Mouse (Mus musculus) heart, postnatal 0 days (tissue): ENCODE measurements around the gene Tmem82. TPM values are rescaled to one million over a fixed set of nuclear protein-coding genes. Genes with fewer than 3 reads are reported as not detected.

ENCODE experiments used
- ATAC-seq: fragments of 200-750 bp; cut with Nextera tagmentation; 2 replicates; pipeline ENCODE4 v1.8.0; 2017; ENCODE audit warnings: low read depth, moderate number of reproducible peaks, moderate library complexity; ENCODE audit not compliant: insufficient read depth
- DNase-seq: peaks from one replicate; pipeline ENCODE4 v3.0.0-alpha.2; 2016; ENCODE audit warnings: low spot score
- H3K27ac ChIP-seq: fragments of 300-500 bp; sonication (generic); 2 replicates; pipeline ENCODE4 v1.5.1; 2014; ENCODE audit warnings: low read depth, mild to moderate bottlenecking
- H3K27me3 ChIP-seq: fragments of 300-500 bp; sonication (generic); 2 replicates; pipeline ENCODE4 v1.6.1; 2014; ENCODE audit warnings: low read length, mixed read lengths; ENCODE audit not compliant: control insufficient read depth, insufficient read depth
- H3K36me3 ChIP-seq: fragments of 300-500 bp; sonication (generic); replicated peaks from 2 replicates; pipeline ENCODE4 v1.6.1; 2014; ENCODE audit warnings: low read length, mixed read lengths; ENCODE audit not compliant: control insufficient read depth, insufficient read depth
- H3K4me1 ChIP-seq: fragments of 300-500 bp; sonication (generic); 2 replicates; pipeline ENCODE4 v1.6.1; 2014; ENCODE audit warnings: antibody characterized with exemption; ENCODE audit not compliant: control insufficient read depth, insufficient read depth
- H3K4me2 ChIP-seq: fragments of 300-500 bp; sonication (generic); 2 replicates; pipeline ENCODE4 v1.6.1; 2014; ENCODE audit warnings: low read depth, mild to moderate bottlenecking, low read length, moderate library complexity
- H3K4me3 ChIP-seq: fragments of 300-500 bp; sonication (generic); 2 replicates; pipeline ENCODE4 v1.5.1; 2014; ENCODE audit warnings: low read depth, low read length
- H3K9ac ChIP-seq: fragments of 300-500 bp; sonication (generic); replicated peaks from 2 replicates; pipeline ENCODE4 v1.6.1; 2014; ENCODE audit warnings: low read depth, low read length, mixed read lengths
- H3K9me3 ChIP-seq: fragments of 300-500 bp; sonication (generic); replicated peaks from 2 replicates; pipeline ENCODE4 v1.6.1; 2016; ENCODE audit warnings: low read length; ENCODE audit not compliant: control insufficient read depth
- CTCF ChIP-seq: IDR thresholded peaks from 2 replicates; pipeline ENCODE4 v1.5.1; 2016; ENCODE audit warnings: antibody characterized with exemption, control low read depth, low read depth
- EP300 ChIP-seq: IDR thresholded peaks from 2 replicates; pipeline ENCODE4 v1.6.1; 2016; ENCODE audit warnings: antibody characterized with exemption, low read depth
- WGBS: fragments of 180-500 bp; shearing (Covaris S2); extraction: QIAGEN DNeasy Blood & Tissue Kit; methylation state at CpG from one replicate; pipeline ENCODE4 v1.1.7; 2014; 5-methylcytosine and 5-hydroxymethylcytosine counted together
- polyA plus RNA-seq: library from polyadenylated mRNA; unstranded; fragments of >200 nt; fragmentation: Nextera tagmentation; extraction: Ambion mirVana; gene quantifications from 2 replicates; pipeline ENCODE4 v1.2.1, GENCODE M21; 2015
- total RNA-seq: library from RNA; depleted of rRNA; stranded (reverse); fragments of >200 nt; gene quantifications from 2 replicates; pipeline ENCODE4 v1.2.3, GENCODE M21; 2014; ENCODE audit warnings: low replicate concordance

Tmem82 gene
- total and polyA plus RNA-seq, 2 experiments from 2014 or later: 6.1 to 6.8 TPM

GRCm38 (mm10) chr4:141647187-141647586, 28.8 kb upstream of the Tmem82 start:
- 88% methylated on average over 3 of the region's 3 CpGs for WGBS
- no peak overlapping the region for H3K4me3 ChIP-seq
- no peak for ATAC-seq
- no peaks in the 10 kb centered on the region for H3K9me3 ChIP-seq
- no peak overlapping the region for H3K4me2 ChIP-seq
- DNase-seq: no peak
- H3K9ac ChIP-seq: no peak overlapping the region
- TF ChIP-seq CTCF: no peak
- no peak for TF ChIP-seq EP300
- H3K36me3 ChIP-seq: peaks cover 12% of the 10 kb centered on the region
- H3K27ac ChIP-seq: no peak overlapping the region
- H3K4me1 ChIP-seq: peaks cover 37% of the 10 kb centered on the region
- no peaks in the 10 kb centered on the region for H3K27me3 ChIP-seq

- H3K9ac ChIP-seq: no peak overlapping the region
- no peak for DNase-seq
These were observed 27.6 kb upstream of the Tmem82 start for GRCm38 (mm10) chr4:141645988-141646387.

GRCm38 (mm10) chr4:141643118-141643855, 24.9 kb upstream of the Tmem82 start:
- H3K9me3 ChIP-seq: no peaks in the 10 kb centered on the region
- peaks cover 44% of the 10 kb centered on the region for H3K36me3 ChIP-seq
- WGBS: 8% methylated on average over 7 of the region's 7 CpGs
- H3K27me3 ChIP-seq: no peaks in the 10 kb centered on the region
- TF ChIP-seq CTCF: no peak
- peak; percentile 93 for TF ChIP-seq EP300
- no peak overlapping the region for H3K9ac ChIP-seq
- peaks cover 29% of the 10 kb centered on the region for H3K4me1 ChIP-seq
- DNase-seq: peak; percentile 95
- H3K4me2 ChIP-seq: peak overlapping the region; percentile 7; the same call in 1 of the 2 replicates
- peak overlapping the region; percentile 91 for H3K27ac ChIP-seq
- no peak overlapping the region for H3K4me3 ChIP-seq
- peak; percentile 88 for ATAC-seq

More at GRCm38 (mm10) chr4:141645988-141646387, 27.6 kb upstream of the Tmem82 start:
- Histone ChIP-seq H3K4me2 (no peak overlapping the region), H3K4me1 (peaks cover 42% of the 10 kb centered on the region), H3K27me3 (no peaks in the 10 kb centered on the region), H3K36me3 (peaks cover 19% of the 10 kb centered on the region), H3K27ac (no peak overlapping the region), H3K4me3 (no peak overlapping the region), H3K9me3 (no peaks in the 10 kb centered on the region)
- no peak for ATAC-seq
- no peak for TF ChIP-seq EP300
- no peak for TF ChIP-seq CTCF
- 92% methylated on average over 8 of the region's 8 CpGs for WGBS

GRCm38 (mm10) chr4:141641961-141642811, 23.8 kb upstream of the Tmem82 start:
- H3K27me3 ChIP-seq: no peaks in the 10 kb centered on the region
- 81% methylated on average over 25 of the region's 25 CpGs for WGBS
- no peak overlapping the region for H3K4me2 ChIP-seq
- TF ChIP-seq CTCF (no peak), EP300 (no peak)
- peak overlapping the region; percentile 91 for H3K27ac ChIP-seq
- H3K4me1 ChIP-seq: peaks cover 27% of the 10 kb centered on the region
- H3K9ac ChIP-seq: 0 out of 2 replicates have a peak overlapping the region, but pooled peaks have one; percentile 18
- H3K36me3 ChIP-seq: peaks cover 51% of the 10 kb centered on the region
- no peaks in the 10 kb centered on the region for H3K9me3 ChIP-seq
- no peak overlapping the region for H3K4me3 ChIP-seq
- ATAC-seq (no peak), DNase-seq (no peak)

GRCm38 (mm10) chr4:141641353-141641771, 22.9 kb upstream of the Tmem82 start:
- DNase-seq: no peak
- WGBS: 43% methylated on average over 7 of the region's 7 CpGs
- no peaks in the 10 kb centered on the region for H3K27me3 ChIP-seq
- ATAC-seq: no peak
- no peaks in the 10 kb centered on the region for H3K9me3 ChIP-seq
- H3K9ac ChIP-seq: 0 out of 2 replicates have a peak overlapping the region, but pooled peaks have one; percentile 18
- no peak overlapping the region for H3K4me3 ChIP-seq
- peak overlapping the region; percentile 91 for H3K27ac ChIP-seq
- H3K4me2 ChIP-seq: no peak overlapping the region
- peaks cover 57% of the 10 kb centered on the region for H3K36me3 ChIP-seq
- H3K4me1 ChIP-seq: peaks cover 27% of the 10 kb centered on the region
- TF ChIP-seq CTCF (no peak), EP300 (no peak)
